Mouse (Mus musculus): ENCODE measurements around the gene Slc44a3. TPM values are rescaled to one million over a fixed set of nuclear protein-coding genes. Genes with fewer than 3 reads are reported as not detected.
A peak's percentile ranks its signal among the peaks of the same experiment; 100 is the strongest.

Slc44a3 gene
- polyA plus RNA-seq, 1 experiment from 2014 or later = 16.9 TPM

GRCm38 (mm10) chr3:121439623-121440161, 92.5 kb downstream of the Slc44a3 start:
- no peaks in the 10 kb centered on the region for H3K27me3 ChIP-seq (ENCODE audit: insufficient read depth, low read length)
- no peak overlapping the region for H3K9ac ChIP-seq (ENCODE audit: low read depth, low read length)
- no peak for TF ChIP-seq CTCF (IDR thresholded peaks at IDR 0.05; ENCODE audit: low read depth)
- H3K4me3 ChIP-seq (replicated peaks; ENCODE audit: low read depth, low read length) = no peak overlapping the region
- DNase-seq (ENCODE audit: low spot score) = peak; percentile 64
- ATAC-seq (replicated peaks; ENCODE audit: low FRiP score, low read depth) = peak; percentile 83
- H3K4me2 ChIP-seq (ENCODE audit: low read length) = no peak overlapping the region
- 42% methylated on average over 11 of the region's 11 CpGs for WGBS
- H3K27ac ChIP-seq = peak overlapping the region; percentile 57
- no peaks in the 10 kb centered on the region for H3K36me3 ChIP-seq (ENCODE audit: insufficient read depth, low read length)
- no peaks in the 10 kb centered on the region for H3K9me3 ChIP-seq (replicated peaks; ENCODE audit: low read length)
- peaks cover 48% of the 10 kb centered on the region for H3K4me1 ChIP-seq (replicated peaks; ENCODE audit: insufficient read depth, low read length)

- no peak overlapping the region; the same call in 1 of the 2 replicates for H3K27ac ChIP-seq
- DNase-seq (ENCODE audit: low spot score) (no peak), ATAC-seq (replicated peaks; ENCODE audit: low FRiP score, low read depth) (no peak)
- 48% methylated on average over 7 of the region's 7 CpGs for WGBS
- TF ChIP-seq CTCF (IDR thresholded peaks at IDR 0.05; ENCODE audit: low read depth) = no peak
- no peaks in the 10 kb centered on the region for H3K36me3 ChIP-seq (ENCODE audit: insufficient read depth, low read length)
- no peak overlapping the region for H3K4me3 ChIP-seq (replicated peaks; ENCODE audit: low read depth, low read length)
- H3K9ac ChIP-seq (ENCODE audit: low read depth, low read length) = no peak overlapping the region
- peaks cover 57% of the 10 kb centered on the region for H3K4me1 ChIP-seq (replicated peaks; ENCODE audit: insufficient read depth, low read length)
- no peaks in the 10 kb centered on the region for H3K27me3 ChIP-seq (ENCODE audit: insufficient read depth, low read length)
- H3K9me3 ChIP-seq (replicated peaks; ENCODE audit: low read length) = no peaks in the 10 kb centered on the region
- H3K4me2 ChIP-seq (ENCODE audit: low read length) = no peak overlapping the region
Measured at GRCm38 (mm10) chr3:121437996-121438395, 94.2 kb downstream of the Slc44a3 start.

- ATAC-seq (replicated peaks; ENCODE audit: low FRiP score, low read depth) = no peak
- Histone ChIP-seq H3K4me2 (ENCODE audit: low read length) (no peak overlapping the region), H3K36me3 (ENCODE audit: insufficient read depth, low read length) (no peaks in the 10 kb centered on the region), H3K4me1 (replicated peaks; ENCODE audit: insufficient read depth, low read length) (peaks cover 62% of the 10 kb centered on the region), H3K27me3 (ENCODE audit: insufficient read depth, low read length) (no peaks in the 10 kb centered on the region), H3K9me3 (replicated peaks; ENCODE audit: low read length) (no peaks in the 10 kb centered on the region), H3K4me3 (replicated peaks; ENCODE audit: low read depth, low read length) (no peak overlapping the region), H3K27ac (no peak overlapping the region), H3K9ac (ENCODE audit: low read depth, low read length) (no peak overlapping the region)
- WGBS = 75% methylated on average over 7 of the region's 7 CpGs
- no peak for TF ChIP-seq CTCF (IDR thresholded peaks at IDR 0.05; ENCODE audit: low read depth)
- no peak for DNase-seq (ENCODE audit: low spot score)
Measured at GRCm38 (mm10) chr3:121437070-121437469, 95.1 kb downstream of the Slc44a3 start.

GRCm38 (mm10) chr3:121435296-121435695, 96.9 kb downstream of the Slc44a3 start:
- Histone ChIP-seq H3K9me3 (replicated peaks; ENCODE audit: low read length) (no peaks in the 10 kb centered on the region), H3K27ac (no peak overlapping the region), H3K9ac (ENCODE audit: low read depth, low read length) (no peak overlapping the region), H3K27me3 (ENCODE audit: insufficient read depth, low read length) (no peaks in the 10 kb centered on the region), H3K36me3 (ENCODE audit: insufficient read depth, low read length) (no peaks in the 10 kb centered on the region), H3K4me1 (replicated peaks; ENCODE audit: insufficient read depth, low read length) (peaks cover 61% of the 10 kb centered on the region), H3K4me3 (replicated peaks; ENCODE audit: low read depth, low read length) (no peak overlapping the region), H3K4me2 (ENCODE audit: low read length) (no peak overlapping the region)
- DNase-seq (ENCODE audit: low spot score) = no peak
- no peak for TF ChIP-seq CTCF (IDR thresholded peaks at IDR 0.05; ENCODE audit: low read depth)
- no peak for ATAC-seq (replicated peaks; ENCODE audit: low FRiP score, low read depth)
- WGBS = 61% methylated on average over 5 of the region's 5 CpGs

- 25% methylated on average over 8 of the region's 8 CpGs for WGBS
- H3K36me3 ChIP-seq (ENCODE audit: insufficient read depth, low read length) = no peaks in the 10 kb centered on the region
- H3K4me3 ChIP-seq (replicated peaks; ENCODE audit: low read depth, low read length) = no peak overlapping the region
- no peaks in the 10 kb centered on the region for H3K9me3 ChIP-seq (replicated peaks; ENCODE audit: low read length)
- H3K4me2 ChIP-seq (ENCODE audit: low read length) = peak overlapping the region; percentile 26; the same call in 1 of the 2 replicates
- peak; percentile 68 for DNase-seq (ENCODE audit: low spot score)
- no peaks in the 10 kb centered on the region for H3K27me3 ChIP-seq (ENCODE audit: insufficient read depth, low read length)
- H3K27ac ChIP-seq = 0 out of 2 replicates have a peak overlapping the region, but pooled peaks have one; percentile 31
- peaks cover 60% of the 10 kb centered on the region for H3K4me1 ChIP-seq (replicated peaks; ENCODE audit: insufficient read depth, low read length)
- H3K9ac ChIP-seq (ENCODE audit: low read depth, low read length) = no peak overlapping the region
- TF ChIP-seq CTCF (IDR thresholded peaks at IDR 0.05; ENCODE audit: low read depth) = no peak
- peak; percentile 52 for ATAC-seq (replicated peaks; ENCODE audit: low FRiP score, low read depth)
Measured at GRCm38 (mm10) chr3:121433968-121434533, 98.2 kb downstream of the Slc44a3 start.

GRCm38 (mm10) chr3:121433359-121433758, 98.8 kb downstream of the Slc44a3 start:
- DNase-seq (ENCODE audit: low spot score) (no peak), ATAC-seq (replicated peaks; ENCODE audit: low FRiP score, low read depth) (no peak)
- Histone ChIP-seq H3K36me3 (ENCODE audit: insufficient read depth, low read length) (no peaks in the 10 kb centered on the region), H3K4me3 (replicated peaks; ENCODE audit: low read depth, low read length) (no peak overlapping the region), H3K27ac (no peak overlapping the region), H3K27me3 (ENCODE audit: insufficient read depth, low read length) (no peaks in the 10 kb centered on the region), H3K4me1 (replicated peaks; ENCODE audit: insufficient read depth, low read length) (peaks cover 62% of the 10 kb centered on the region), H3K4me2 (ENCODE audit: low read length) (no peak overlapping the region), H3K9me3 (replicated peaks; ENCODE audit: low read length) (no peaks in the 10 kb centered on the region), H3K9ac (ENCODE audit: low read depth, low read length) (no peak overlapping the region)
- no peak for TF ChIP-seq CTCF (IDR thresholded peaks at IDR 0.05; ENCODE audit: low read depth)
- 65% methylated on average over 6 of the region's 6 CpGs for WGBS

Measured in kidney, postnatal 0 days (tissue).